Mouse (Mus musculus) intestine, postnatal 0 days (tissue): ENCODE measurements at regions not wholly inside any gene's neighbourhood (a gene's known extent, or its start where the extent isn't known, plus 50 kb on each side); places are given as distances from the start of the nearest gene placed in this dataset.

Experiments used
- ATAC-seq: fragments of 200-750 bp; cut with Nextera tagmentation; 2 replicates; pipeline ENCODE4 v1.8.0; 2017; ENCODE audit warnings: mild to moderate bottlenecking, moderate TSS enrichment, moderate library complexity
- H3K27ac ChIP-seq: fragments of 300-500 bp; sonication (generic); 2 replicates; pipeline ENCODE4 v1.5.1; 2014; ENCODE audit warnings: mild to moderate bottlenecking, low read depth, low read length, moderate library complexity
- H3K27me3 ChIP-seq: fragments of 300-500 bp; sonication (generic); replicated peaks from 2 replicates; pipeline ENCODE4 v1.6.1; 2014; ENCODE audit warnings: low read length, mixed read lengths; ENCODE audit not compliant: control insufficient read depth, insufficient read depth
- H3K36me3 ChIP-seq: fragments of 300-500 bp; sonication (generic); 2 replicates; pipeline ENCODE4 v1.6.1; 2014; ENCODE audit warnings: mild to moderate bottlenecking, moderate library complexity; ENCODE audit not compliant: control insufficient read depth, insufficient read depth
- H3K4me1 ChIP-seq: fragments of 300-500 bp; sonication (generic); replicated peaks from 2 replicates; pipeline ENCODE4 v1.6.1; 2014; ENCODE audit warnings: antibody characterized with exemption, low read length, mixed read lengths; ENCODE audit not compliant: control insufficient read depth, insufficient read depth
- H3K4me2 ChIP-seq: fragments of 300-500 bp; sonication (generic); replicated peaks from 2 replicates; pipeline ENCODE4 v1.6.1; 2014; ENCODE audit warnings: low read depth, mild to moderate bottlenecking, moderate library complexity
- H3K4me3 ChIP-seq: fragments of 300-500 bp; sonication (generic); 2 replicates; pipeline ENCODE4 v1.5.1; 2014; ENCODE audit warnings: low read depth, low read length
- H3K9ac ChIP-seq: fragments of 300-500 bp; sonication (generic); 2 replicates; pipeline ENCODE4 v1.6.1; 2014; ENCODE audit warnings: mild to moderate bottlenecking, low read depth, low read length
- H3K9me3 ChIP-seq: fragments of 300-500 bp; sonication (generic); 2 replicates; pipeline ENCODE4 v1.6.1; 2016; ENCODE audit warnings: mixed run types; ENCODE audit not compliant: control insufficient read depth
- CTCF ChIP-seq: sonication (generic); IDR thresholded peaks from 2 replicates; pipeline ENCODE4 v1.5.1; 2016; ENCODE audit warnings: low read depth, mild to moderate bottlenecking, control low read depth, antibody characterized with exemption, moderate library complexity
- WGBS: fragments of 180-500 bp; shearing (Covaris S2); extraction: QIAGEN DNeasy Blood & Tissue Kit; methylation state at CpG from one replicate; pipeline ENCODE4 v1.1.7; 2014; 5-methylcytosine and 5-hydroxymethylcytosine counted together

DNA sequence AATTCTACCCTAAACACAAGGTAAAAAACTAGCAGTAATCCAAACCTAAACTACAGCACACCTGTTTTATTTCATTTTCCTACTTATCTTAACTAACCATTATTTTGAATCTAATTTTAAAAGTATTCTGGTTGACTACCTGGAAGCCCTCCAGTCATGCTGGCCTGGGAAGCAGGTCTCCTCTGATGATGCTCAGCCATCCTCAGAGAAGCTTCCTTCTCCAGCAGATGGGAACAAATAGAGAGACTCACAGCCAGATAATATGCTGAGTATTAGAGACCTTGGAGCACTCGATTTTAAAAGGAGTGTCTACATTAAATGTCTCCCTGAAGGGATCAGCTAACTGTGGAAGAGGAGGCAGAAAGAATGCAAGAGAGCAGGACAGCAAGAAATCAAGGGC is 537.8 kb downstream of the Olfm4 start:
- Histone ChIP-seq H3K27ac (no peak overlapping the region), H3K4me3 (no peak overlapping the region), H3K4me2 (no peak overlapping the region), H3K9me3 (no peaks in the 10 kb centered on the region), H3K36me3 (no peaks in the 10 kb centered on the region), H3K9ac (no peak overlapping the region), H3K4me1 (no peaks in the 10 kb centered on the region), H3K27me3 (no peaks in the 10 kb centered on the region)
- 69% methylated on average over 1 of the region's 1 CpGs for WGBS
- TF ChIP-seq CTCF = no peak
- no peak for ATAC-seq

DNA sequence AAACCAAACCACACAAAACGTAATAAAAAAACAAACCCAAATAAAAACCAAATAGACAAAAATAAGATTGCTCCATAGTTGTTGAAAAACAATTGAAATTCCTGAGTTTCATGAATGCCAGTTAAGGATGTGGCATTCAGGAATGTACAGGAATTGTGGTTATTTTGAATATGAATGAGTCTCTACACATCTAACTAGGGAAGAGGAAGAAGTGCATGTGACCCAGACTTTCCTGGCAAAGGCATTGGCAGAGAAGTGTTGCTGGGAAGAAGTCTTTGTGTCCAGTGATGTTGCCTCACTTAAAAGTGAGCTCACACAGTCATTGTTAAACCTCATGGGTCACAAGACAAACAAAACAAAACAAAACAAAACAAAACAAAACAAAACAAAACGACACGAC is 538.7 kb downstream of the Olfm4 start:
- ATAC-seq = no peak
- no peak overlapping the region for H3K9ac ChIP-seq
- H3K4me1 ChIP-seq = no peaks in the 10 kb centered on the region
- H3K27ac ChIP-seq = no peak overlapping the region
- TF ChIP-seq CTCF = no peak
- WGBS = 80% methylated on average over 3 of the region's 3 CpGs
- no peaks in the 10 kb centered on the region for H3K27me3 ChIP-seq
- H3K4me2 ChIP-seq = no peak overlapping the region
- H3K36me3 ChIP-seq = no peaks in the 10 kb centered on the region
- no peak overlapping the region for H3K4me3 ChIP-seq
- H3K9me3 ChIP-seq = no peaks in the 10 kb centered on the region

DNA sequence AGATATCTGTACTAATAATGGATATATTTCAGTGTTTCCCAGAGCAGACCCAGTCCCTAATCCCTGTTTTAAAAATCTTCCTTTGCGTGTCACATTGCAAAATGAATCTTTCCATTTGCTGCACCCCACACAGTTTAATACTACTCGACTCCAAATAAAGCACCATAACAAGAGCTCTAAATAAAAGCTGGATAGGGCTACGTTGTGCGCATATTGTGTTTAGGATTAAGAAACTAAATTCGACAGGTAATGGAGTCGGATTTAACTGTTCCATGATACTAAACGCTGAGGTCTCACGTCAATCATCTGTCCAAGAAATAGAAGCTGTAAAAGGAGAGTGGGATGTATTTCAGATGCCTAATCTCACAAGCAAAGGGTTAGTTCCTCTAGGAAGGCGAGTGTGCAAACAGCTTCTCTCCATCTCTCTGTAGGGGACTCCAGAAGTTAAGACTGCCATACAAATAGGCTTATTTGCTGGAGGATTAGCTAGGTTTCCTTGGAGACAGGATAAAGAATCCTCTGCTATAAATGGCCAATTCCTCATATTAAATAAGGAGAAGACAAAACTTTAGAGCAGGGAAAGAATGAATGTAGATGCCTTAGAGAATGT is 544.6 kb downstream of the Olfm4 start:
- no peak for ATAC-seq
- Histone ChIP-seq H3K36me3 (no peaks in the 10 kb centered on the region), H3K27ac (no peak overlapping the region), H3K9me3 (no peaks in the 10 kb centered on the region), H3K4me3 (no peak overlapping the region), H3K27me3 (no peaks in the 10 kb centered on the region), H3K4me1 (no peaks in the 10 kb centered on the region), H3K9ac (no peak overlapping the region), H3K4me2 (no peak overlapping the region)
- 51% methylated on average over 9 of the region's 9 CpGs for WGBS
- TF ChIP-seq CTCF = no peak

DNA sequence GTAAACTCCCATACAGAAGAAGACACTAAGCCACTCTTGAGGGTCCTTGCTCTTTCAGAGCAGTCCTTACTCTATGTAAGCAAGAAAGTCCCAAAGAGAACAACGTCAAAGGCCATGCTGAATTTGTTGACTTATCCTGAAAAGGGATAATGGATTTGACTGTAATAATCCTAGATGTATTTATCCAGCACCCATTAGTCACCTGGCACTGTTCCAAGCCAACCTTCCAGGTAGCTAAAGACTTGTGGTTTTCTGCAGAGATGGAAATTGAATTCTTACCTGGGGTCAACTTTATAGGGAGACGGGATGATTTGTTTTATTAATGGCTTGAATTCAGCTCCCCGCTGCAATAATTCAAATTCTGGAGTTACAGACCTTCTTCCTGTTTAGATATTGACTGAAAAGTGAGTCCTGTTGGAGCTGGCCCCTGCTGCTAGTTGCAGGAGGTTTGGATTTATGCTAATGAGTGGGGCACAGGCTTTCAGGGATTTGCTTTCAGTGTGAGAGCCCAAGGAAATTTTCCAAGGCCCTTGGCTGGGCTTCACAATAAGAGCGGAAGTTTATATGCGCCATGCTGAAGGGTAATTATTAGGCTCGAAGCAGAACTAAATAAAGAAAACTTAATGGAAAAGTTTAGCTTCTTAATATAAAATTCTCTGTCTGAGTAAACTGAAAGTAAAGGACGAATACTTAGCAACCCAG is 552.3 kb downstream of the Olfm4 start:
- Histone ChIP-seq H3K4me2 (no peak overlapping the region), H3K36me3 (no peaks in the 10 kb centered on the region)
- TF ChIP-seq CTCF = no peak

DNA sequence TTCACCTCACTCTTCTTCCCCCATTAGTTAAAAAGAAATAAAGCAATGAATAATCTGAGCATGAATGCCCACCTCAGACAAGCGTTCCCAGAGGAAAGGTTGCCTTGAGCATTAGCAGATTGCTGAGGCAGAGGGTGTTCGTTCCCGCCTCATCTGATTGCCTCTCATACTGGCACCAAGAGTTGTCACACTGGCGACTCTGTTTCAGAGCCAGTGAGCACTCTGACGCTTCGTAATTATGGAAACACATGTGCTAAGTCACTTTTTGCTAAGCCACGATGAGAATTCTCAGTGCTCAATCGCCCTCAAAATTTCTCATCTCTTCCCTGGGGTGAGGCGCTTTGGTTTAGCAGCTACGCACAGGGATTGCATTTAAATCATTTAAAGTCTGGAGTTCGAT is 576.1 kb downstream of the Olfm4 start:
- Histone ChIP-seq H3K4me1 (no peaks in the 10 kb centered on the region), H3K4me2 (no peak overlapping the region), H3K4me3 (no peak overlapping the region), H3K27ac (no peak overlapping the region), H3K9ac (no peak overlapping the region), H3K36me3 (no peaks in the 10 kb centered on the region), H3K9me3 (no peaks in the 10 kb centered on the region), H3K27me3 (no peaks in the 10 kb centered on the region)
- WGBS = 81% methylated on average over 11 of the region's 11 CpGs
- TF ChIP-seq CTCF = no peak
- ATAC-seq = no peak

More for the DNA sequence above, 552.3 kb downstream of the Olfm4 start:
- Histone ChIP-seq H3K9me3 (no peaks in the 10 kb centered on the region), H3K9ac (no peak overlapping the region), H3K27ac (no peak overlapping the region), H3K4me3 (no peak overlapping the region), H3K27me3 (no peaks in the 10 kb centered on the region), H3K4me1 (no peaks in the 10 kb centered on the region)
- WGBS = 44% methylated on average over 7 of the region's 7 CpGs
- no peak for ATAC-seq
